Mouse (Mus musculus): ENCODE results near the gene Bcr.

The Bcr gene

GRCm38 (mm10) chr10:75056255-75056654 lies 4.1 kb upstream of the Bcr start:
- no peak for DNase-seq (ENCODE audit: low read depth, low spot score)

- no peak for DNase-seq (ENCODE audit: low read depth, low spot score)
Observed at GRCm38 (mm10) chr10:75058336-75058735, 2.1 kb upstream of the Bcr start.

- no peak for DNase-seq (ENCODE audit: low read depth, low spot score)
Observed at GRCm38 (mm10) chr10:75058761-75059395, 1.5 kb upstream of the Bcr start.

- no peak for DNase-seq (ENCODE audit: low read depth, low spot score)
Observed at GRCm38 (mm10) chr10:75059396-75059795, 996 bp upstream of the Bcr start.

- no peak for DNase-seq (ENCODE audit: low read depth, low spot score)
Observed at GRCm38 (mm10) chr10:75060843-75061235, 447 bp downstream of the Bcr start.

- DNase-seq (ENCODE audit: low read depth, low spot score): no peak
Observed at GRCm38 (mm10) chr10:75061341-75062188, 1.2 kb downstream of the Bcr start.

GRCm38 (mm10) chr10:75062189-75062561 lies 1.8 kb downstream of the Bcr start:
- DNase-seq (ENCODE audit: low read depth, low spot score): no peak

- DNase-seq (ENCODE audit: low read depth, low spot score): no peak
Observed at GRCm38 (mm10) chr10:75062621-75063020, 2.2 kb downstream of the Bcr start.

- DNase-seq (ENCODE audit: low read depth, low spot score): no peak
Observed at GRCm38 (mm10) chr10:75063301-75063965, 3.0 kb downstream of the Bcr start.

- no peak for DNase-seq (ENCODE audit: low read depth, low spot score)
Observed at GRCm38 (mm10) chr10:75065691-75066090, 5.3 kb downstream of the Bcr start.

- DNase-seq (ENCODE audit: low read depth, low spot score): no peak
Observed at GRCm38 (mm10) chr10:75067446-75067845, 7.1 kb downstream of the Bcr start.

GRCm38 (mm10) chr10:75068086-75068485 lies 7.7 kb downstream of the Bcr start:
- no peak for DNase-seq (ENCODE audit: low read depth, low spot score)

- DNase-seq (ENCODE audit: low read depth, low spot score): no peak
Observed at GRCm38 (mm10) chr10:75068624-75069328, 8.4 kb downstream of the Bcr start.

- DNase-seq (ENCODE audit: low read depth, low spot score): no peak
Observed at GRCm38 (mm10) chr10:75070281-75070976, 10.0 kb downstream of the Bcr start.

- no peak for DNase-seq (ENCODE audit: low read depth, low spot score)
Observed at GRCm38 (mm10) chr10:75075665-75076064, 15.3 kb downstream of the Bcr start.

- no peak for DNase-seq (ENCODE audit: low read depth, low spot score)
Observed at GRCm38 (mm10) chr10:75078174-75079128, 18.1 kb downstream of the Bcr start.

GRCm38 (mm10) chr10:75085330-75085729 lies 24.9 kb downstream of the Bcr start:
- DNase-seq (ENCODE audit: low read depth, low spot score): no peak

- DNase-seq (ENCODE audit: low read depth, low spot score): no peak
Observed at GRCm38 (mm10) chr10:75088471-75088870, 28.1 kb downstream of the Bcr start.

GRCm38 (mm10) chr10:75091478-75092152 lies 31.2 kb downstream of the Bcr start:
- no peak for DNase-seq (ENCODE audit: low read depth, low spot score)
